Mouse (Mus musculus) mesoderm, embryonic 11.5 days (tissue): Measurements from ENCODE around the gene Lck.
A peak's percentile ranks its signal among the peaks of the same experiment; 100 is the strongest.

Source experiments
- DNase-seq: peaks from one replicate; pipeline ENCODE4 v3.0.0-alpha.2; 2012; ENCODE audit warnings: low read depth, low spot score

Gene Lck

DNA sequence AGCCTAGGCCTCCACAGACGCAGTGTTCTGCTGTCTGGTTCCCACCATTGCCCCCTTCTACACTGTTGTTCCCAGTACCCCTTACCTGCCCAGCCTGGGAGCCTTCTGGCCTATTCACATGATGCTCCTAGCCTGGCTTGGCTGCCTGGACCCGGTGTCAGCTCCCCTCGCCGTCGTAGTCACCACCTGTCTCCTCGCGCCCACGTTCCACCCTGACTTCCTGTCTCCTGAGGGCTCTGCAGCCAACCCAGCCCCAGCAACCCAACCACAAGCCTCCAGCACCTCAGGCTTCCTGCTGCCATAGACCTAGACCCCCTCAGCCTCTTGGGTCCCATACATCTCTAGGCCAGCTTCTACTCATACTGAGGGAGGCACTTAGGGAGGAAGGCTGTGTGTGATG, at the start of gene Lck:
TSS of gene Lck (minus strand) at position 212 of the 400 bp plus-strand sequence.
- DNase-seq = no peak

- DNase-seq = no peak
Observed at GRCm38 (mm10) chr4:129622803-129623535, 49.5 kb upstream of the Lck start.

- DNase-seq = no peak
Observed at GRCm38 (mm10) chr4:129622120-129622802, 48.8 kb upstream of the Lck start.

DNA sequence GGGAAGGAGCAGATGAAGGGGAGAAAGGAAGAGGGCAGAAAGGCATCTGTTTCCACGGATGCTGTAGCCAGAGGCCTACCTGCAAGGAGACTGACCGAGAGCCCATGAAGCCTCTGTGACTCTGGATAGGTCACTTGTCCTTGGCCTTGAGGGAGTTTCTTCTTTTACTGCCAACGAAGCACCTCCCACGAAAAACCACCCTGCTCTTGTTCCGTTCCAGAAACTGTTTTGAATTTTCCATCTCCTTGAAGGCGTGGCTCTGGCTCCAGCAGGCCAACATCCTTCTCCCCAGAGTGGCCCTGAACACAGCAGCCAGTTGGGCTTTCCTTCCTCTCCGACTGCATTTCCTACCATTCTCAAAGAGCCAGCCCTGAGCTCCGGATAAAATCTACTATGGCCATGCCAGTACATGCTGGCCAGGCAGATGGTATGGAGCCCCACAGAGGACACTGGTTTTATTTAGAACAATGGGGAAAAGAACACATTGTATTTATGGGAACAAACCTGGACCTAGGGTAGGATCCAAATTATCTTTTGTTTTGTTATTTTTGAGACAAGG, 47.9 kb upstream of the Lck start:
- DNase-seq = no peak

- no peak for DNase-seq
Observed at GRCm38 (mm10) chr4:129620419-129621282, 47.2 kb upstream of the Lck start.

DNA sequence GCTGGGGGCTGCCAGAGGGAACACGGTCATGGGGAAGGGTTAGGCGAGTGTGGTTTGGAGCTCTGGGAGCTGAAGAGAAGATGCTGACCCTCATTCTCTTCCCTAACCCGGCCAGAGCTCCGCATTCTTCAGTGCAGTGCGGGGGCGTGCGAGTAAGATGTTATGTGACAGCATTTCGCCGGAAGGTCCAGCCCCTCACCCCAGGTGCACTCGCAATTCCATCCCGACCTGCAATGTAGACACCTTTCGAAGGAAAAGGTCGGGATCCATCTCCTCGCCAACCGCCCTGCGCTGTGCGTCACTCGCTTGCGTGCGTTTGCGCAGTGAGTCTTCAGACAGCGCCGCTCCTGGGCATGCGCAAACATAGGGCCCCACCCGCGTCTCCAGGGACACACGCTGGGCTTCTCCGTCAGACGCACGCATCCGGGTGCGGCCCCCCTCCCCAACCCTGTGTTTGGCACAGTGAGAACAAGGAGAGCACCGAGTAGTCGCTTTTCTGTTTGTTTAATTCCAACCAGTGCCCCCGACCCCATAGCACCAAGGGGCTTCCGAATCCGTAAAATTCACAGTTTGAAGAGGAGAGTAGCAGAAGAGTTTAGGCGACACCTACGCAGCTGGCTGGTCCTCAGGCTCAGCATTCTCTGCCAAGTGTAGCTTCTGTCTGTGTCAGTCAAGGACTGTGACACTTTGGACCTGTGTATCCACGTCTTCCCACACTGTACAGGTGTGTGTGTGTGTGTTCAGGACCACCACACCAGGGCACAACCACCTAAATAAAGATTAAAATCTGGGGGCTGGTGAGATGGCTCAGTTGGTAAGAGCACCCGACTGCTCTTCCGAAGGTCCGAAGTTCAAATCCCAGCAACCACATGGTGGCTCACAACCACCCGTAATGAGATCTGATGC, 45.6 kb upstream of the Lck start, which contains the start of gene Iqcc:
TSS of gene Iqcc (minus strand) at position 314 of the 906 bp plus-strand sequence.
- peak; percentile 93 for DNase-seq

DNA sequence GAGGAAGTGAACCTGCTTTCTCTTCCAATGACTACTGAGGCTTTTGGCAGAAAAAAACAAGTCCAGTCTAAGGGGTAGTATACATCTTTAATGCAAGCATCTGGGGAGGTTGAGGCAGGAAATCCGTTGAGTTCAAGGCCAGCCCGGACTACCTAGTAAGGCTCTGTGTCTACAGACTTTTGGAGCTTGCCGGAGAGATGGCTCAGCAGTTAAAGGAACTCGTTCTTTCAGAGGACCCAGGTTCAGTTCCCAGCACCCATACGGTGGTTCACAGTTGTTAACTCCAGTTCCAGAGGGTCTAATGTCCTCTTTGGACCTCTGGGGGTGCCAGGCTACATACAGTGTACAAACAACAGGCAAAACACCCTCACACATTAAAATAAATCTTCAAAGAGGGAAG, 44.6 kb upstream of the Lck start:
- no peak for DNase-seq

- DNase-seq = no peak
Observed at GRCm38 (mm10) chr4:129617121-129617641, 43.7 kb upstream of the Lck start.

DNA sequence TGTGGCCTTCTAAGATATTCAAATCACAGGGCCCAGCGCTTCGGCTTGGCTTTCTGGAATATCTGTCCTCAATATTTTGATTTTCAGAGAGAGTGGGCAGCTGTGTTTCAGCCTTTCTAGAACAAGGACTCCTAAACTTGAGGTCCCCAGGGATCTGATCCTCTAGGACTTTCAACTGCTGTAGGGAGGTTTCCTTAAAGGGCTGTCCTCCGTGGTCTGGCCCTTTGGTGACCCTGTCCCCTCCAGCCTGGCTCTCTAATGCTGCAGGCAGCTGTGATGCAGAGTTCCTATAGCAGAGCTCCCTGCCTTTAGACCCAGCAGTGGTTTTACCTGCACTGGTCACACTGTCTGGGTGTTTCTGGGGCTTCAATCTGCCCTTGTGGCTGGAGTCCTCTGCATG, 43.2 kb upstream of the Lck start:
- DNase-seq = no peak

DNA sequence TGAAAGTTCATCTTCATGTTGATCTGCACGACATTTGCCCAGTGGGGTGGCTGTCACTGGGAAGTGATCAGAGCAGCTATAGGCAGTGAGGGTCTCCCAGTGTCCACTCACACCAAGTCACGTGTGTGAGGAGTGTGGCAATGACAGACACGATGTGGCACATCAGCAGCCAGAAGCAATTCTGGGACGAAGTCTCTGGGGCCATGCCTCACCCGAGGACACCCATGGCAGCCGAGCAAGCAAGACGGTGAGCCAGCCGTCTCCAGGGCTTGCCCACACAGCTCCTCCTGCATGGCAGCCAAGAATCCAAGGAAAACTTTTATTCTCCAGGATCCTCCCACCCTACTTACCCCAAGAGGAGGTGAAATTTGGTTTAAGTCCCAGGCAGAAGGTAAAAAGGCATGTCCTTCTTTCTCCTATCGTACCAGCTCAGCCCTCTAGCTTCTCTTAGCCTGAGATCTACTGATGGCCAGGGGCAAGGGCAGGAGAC, 42.4 kb upstream of the Lck start:
- no peak for DNase-seq

GRCm38 (mm10) chr4:129614093-129614492, 40.7 kb upstream of the Lck start, which contains the start of gene Dcdc2b:
Dcdc2b (minus strand) TSS chr4:129614257.
- no peak for DNase-seq

DNA sequence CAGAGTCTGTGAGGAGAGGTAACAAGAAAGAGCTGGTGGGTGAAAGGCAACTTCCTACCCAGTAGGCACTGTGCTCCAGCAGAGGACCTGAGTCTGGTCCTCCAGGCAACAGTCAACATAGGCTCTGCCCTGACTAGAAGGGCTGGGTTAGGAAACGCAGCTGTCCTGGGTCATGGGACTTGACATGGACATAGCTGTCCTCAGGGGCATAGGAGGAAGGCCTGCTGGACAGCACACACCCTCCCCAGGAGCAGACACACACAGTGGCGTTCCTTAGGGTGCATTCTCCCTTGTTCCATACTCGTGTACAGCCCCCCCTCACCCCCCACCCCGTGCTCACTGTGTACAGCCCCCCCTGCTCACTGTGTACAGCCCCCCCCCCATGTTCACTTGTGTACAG, 37.0 kb upstream of the Lck start:
- no peak for DNase-seq

DNA sequence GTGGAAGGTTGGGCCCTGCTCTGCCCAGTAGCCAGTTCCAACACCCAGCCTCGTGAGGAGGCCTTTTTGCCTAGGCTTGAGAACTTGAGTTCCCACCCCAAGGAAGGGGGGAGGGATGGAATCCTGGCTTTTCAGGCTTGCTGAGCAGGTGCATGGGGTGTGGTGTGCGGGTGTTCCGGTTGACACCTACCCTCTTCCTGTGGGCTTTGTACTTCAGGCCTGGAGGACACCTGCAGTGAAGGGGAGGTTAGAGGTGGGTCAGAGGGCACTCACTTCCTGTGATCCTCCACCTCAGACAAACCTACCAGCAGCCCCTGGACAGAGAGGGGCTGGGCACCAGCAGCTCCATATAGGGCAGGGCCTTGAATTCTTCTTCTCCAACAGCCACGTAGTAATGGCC, 36.6 kb upstream of the Lck start:
- no peak for DNase-seq

GRCm38 (mm10) chr4:129609139-129609631, 35.7 kb upstream of the Lck start:
- no peak for DNase-seq

- DNase-seq = peak; percentile 89
Observed at GRCm38 (mm10) chr4:129608426-129609025, 35.1 kb upstream of the Lck start.

- DNase-seq = peak; percentile 87
Observed at GRCm38 (mm10) chr4:129600233-129601158, 27.1 kb upstream of the Lck start, which contains the start of the genes Eif3i and Tmem234. Eif3i (minus strand) TSS chr4:129600648. Tmem234 (plus strand) TSS chr4:129600668.

DNA sequence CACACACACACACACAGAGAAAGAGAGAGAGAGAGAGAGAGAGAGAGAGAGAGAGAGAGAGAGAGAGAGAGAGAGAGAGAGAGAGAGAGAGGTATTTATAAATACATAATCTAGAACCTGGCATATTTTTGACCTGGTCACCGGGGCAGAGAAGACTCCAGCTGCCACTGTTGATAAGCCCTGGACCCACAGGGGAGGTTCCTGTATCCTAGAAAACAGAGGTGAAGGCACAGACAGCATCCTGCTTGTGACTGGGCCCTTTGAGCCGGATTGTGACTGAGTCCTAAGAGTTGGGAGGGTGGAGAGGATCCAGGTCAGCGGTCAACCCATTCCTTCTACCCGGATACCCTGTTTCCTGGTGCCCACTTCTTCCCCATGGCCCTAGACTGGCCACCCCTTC, 15.4 kb upstream of the Lck start:
- no peak for DNase-seq

DNA sequence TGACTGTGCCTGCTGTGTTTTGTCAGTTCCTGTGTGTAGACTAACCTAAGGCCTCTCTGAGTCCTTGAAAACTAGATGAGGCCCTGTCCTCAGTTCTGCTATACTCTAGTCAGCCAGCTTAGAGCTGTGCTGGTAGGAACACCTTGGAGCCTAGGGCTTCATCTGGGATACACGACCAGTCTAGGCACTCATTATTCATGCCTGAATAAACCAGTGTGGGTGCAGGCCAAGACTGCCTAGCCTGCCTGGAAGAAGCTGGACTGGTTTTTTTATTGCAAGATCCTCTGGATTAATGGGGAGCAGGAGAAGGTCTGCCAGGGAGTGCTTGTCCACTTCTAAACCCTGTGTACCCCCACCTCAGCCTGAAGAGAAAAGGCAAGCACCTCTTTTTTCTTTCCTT, 13.5 kb upstream of the Lck start:
- DNase-seq = no peak
